Mouse (Mus musculus) bone marrow, adult 2 months (tissue): ENCODE measurements around the gene Cntn6.

ENCODE experiments used
- CTCF ChIP-seq: fragments of 200-500 bp; IDR thresholded peaks from 2 replicates; pipeline ENCODE4 v1.5.1; 2011; ENCODE audit warnings: low read length, control low read depth; ENCODE audit not compliant: control insufficient read depth, insufficient read depth
- POLR2A ChIP-seq: fragments of 200-500 bp; IDR thresholded peaks from 2 replicates; pipeline ENCODE4 v1.6.1; 2011; ENCODE audit warnings: low read depth, mild to moderate bottlenecking, control low read depth, low read length, borderline replicate concordance; ENCODE audit not compliant: control insufficient read depth

DNA sequence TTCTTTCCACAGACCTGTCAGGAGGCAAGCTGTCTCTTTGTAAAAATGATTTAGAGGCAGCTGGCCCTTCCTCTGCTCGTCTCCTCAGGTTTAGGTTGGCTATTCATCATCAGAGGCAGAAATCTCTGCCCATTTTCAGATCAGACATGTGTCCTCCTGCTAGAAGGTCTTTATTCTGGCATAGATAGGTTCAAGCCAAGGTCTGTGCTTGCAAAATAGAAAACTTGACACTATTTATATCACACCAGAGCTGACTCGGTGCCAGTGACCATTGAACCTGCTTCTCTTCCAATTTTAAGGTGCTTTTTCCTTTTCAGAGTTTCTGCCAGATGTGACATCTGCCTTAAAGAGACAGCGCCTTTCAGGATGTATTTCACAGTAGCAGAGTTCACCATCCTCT lies 95.4 kb downstream of the Cntn6 start:
- TF ChIP-seq POLR2A: no peak
- TF ChIP-seq CTCF: no peak
